Mouse (Mus musculus): Measurements from ENCODE around the gene Myadm. TPM values are rescaled to one million over a fixed set of nuclear protein-coding genes. Genes with fewer than 3 reads are reported as not detected.

Myadm gene
- total RNA-seq, 4 experiments from 2014 or later, result 11.7 to 19.2 (median 14.7) TPM

DNA sequence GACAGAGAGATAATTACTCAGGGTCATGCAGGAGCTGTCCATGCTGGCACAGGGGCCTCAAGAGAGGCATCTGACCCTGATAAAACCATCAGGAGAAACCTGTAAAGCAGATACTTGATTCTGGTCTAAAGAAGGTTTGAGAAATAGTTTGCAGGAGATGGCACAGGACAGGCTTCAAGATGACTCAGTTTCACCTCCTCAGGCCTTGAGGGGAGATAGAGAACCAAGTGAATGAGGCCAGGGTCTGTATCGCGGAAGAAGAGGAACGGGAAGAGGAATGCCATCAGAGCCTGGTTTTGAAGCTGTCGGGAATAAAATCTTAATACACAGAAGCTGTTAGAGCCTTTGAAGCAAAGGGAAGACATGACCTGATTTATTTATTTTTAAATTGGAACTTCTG is 28.8 kb downstream of the Myadm start:
- no peak for DNase-seq (ENCODE audit: low spot score in 2 of 2)

DNA sequence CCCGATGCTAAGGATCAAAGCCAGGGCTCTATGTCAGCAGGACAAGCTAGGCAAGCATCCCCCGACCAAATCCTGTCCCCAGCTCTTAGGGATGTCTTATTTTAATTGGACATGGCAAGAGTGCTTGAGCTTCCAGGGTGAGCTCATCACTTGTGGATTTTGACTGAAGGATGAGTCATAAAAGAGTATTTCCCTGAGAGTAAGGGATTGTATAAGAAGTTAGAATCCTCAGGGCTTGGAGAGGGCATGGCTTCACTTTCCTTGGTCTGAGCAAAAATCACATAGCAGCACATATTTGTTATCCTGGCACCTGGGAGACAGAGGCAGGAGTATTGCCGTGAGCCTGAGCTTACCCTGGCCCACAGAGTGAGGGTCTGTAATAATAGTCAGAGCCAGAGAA is 32.0 kb downstream of the Myadm start:
- no peak for DNase-seq (ENCODE audit: low spot score in 2 of 2)

DNA sequence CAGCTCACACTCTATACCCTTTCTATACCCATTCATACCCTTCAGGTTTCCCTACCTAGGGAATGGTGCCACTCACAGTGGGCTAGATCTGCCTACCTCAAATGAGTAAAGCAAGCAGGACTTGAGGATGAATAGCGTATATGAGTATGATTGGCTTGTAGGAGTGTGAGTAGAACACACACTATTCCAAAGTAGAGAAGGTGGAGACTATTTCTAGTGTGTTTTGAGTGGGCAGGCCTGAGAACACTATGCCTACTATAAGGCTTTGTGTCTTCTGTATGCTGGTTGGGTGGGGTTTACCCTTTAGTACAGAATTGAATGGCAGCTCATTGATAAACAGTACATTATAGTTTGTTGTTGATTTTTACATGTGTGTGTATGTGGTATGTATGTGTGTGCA is 34.9 kb downstream of the Myadm start:
- DNase-seq (ENCODE audit: low spot score in 2 of 2), result no peak

DNA sequence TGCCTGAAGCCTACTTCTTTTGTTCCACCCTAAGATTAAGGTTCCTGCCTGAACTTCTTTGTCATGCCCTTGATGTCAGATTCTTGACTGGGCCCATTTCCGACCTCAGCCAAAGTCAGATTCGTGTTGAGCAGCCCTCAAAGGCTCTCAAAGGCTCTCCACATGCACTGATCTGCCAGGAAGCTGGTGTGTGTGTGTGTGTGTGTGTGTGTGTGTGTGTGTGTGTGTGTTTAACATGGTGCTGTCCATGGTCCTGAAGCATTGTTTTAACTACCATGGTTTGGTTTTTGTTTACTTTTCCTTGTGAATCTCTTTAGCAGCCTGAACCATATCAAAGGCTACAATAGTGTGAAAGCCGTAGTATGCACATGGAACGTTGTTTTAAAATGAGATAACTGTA is 39.1 kb downstream of the Myadm start:
- DNase-seq (ENCODE audit: low spot score in 2 of 2), result no peak

DNA sequence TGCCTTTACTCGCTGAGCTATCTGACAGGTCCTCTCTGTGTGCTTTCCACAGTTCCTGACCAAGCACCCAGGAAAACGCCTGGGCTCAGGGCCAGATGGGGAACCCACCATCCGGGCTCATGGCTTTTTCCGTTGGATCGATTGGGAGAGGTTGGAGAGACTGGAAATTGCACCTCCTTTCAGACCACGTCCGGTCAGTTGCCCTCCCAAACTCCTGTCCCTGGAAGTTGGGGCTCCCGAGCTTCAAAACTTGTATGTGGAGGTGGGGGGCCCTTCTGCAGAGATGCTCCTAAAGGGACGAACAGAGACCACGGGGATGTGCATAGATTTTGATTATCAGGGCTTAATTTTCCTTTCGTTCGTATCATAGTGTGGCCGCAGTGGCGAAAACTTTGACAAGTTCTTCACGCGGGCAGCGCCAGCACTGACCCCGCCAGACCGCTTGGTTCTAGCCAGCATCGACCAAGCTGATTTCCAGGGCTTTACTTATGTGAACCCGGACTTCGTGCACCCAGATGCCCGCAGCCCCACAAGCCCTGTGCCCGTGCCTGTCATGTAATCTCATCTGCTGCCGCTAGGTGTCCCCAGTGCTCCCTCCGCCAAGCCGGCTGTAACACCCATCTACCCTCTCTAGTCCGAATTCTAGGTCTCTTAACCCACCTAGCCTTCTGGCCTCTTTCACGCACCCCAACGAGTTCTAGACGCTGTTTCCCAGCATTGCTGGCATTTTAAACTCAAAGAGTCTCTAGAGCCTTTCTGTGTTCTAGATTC is 41.1 kb downstream of the Myadm start:
- DNase-seq (ENCODE audit: low spot score in 2 of 2), result peak; percentile 50 to 54

DNA sequence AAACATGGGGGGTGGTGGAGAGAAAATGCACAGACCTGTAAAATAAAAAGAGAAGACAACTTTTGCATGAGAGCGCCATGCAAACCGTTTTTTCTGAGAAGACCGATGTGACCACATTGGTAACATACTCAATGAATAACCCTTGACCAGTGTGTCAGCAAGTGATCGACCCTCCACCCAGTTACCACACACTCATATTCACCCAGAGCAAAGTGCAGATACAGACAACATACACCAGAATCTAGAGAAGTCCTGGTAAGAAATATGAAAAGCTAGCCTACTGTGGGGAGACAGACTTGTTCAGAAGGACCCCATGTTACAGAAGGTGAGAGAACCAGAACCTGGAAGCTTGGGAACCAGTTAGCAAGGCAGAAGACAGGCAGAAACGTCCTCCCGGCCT is 42.3 kb downstream of the Myadm start:
- no peak for DNase-seq (ENCODE audit: low spot score in 2 of 2)

DNA sequence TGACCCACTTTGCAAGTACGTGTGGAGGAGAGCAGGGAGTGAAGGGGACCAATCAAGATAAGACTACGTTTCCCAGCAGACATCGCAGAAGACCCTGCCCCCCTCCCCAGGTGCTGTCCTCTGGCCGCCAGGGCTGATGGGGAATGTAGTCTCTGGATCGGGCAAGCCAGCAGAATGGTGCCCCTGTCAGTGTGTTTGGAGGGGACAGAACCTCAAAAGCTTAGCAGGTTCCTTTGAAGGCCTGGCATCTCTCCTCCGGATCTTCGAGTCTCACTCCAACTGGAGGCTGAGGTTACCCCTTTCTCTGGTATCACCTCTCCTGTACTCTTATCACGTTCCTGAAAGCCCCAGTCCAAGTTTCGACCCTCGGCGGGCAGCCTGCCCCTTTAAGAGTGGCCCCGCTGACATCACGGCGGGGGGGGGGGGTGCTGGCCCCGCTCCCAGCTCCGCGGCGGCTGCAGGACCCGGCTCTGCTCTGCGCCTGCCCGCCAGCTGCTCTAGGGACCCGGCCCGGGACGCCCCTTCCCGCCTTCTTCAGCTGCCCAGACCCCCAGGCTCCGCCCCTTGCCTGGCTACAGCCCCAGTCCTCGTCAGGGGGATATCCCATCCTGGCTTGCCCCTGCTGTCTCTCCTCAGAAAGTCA is 42.8 kb downstream of the Myadm start:
- peak; percentile 45 to 59 for DNase-seq (ENCODE audit: low spot score in 2 of 2)

DNA sequence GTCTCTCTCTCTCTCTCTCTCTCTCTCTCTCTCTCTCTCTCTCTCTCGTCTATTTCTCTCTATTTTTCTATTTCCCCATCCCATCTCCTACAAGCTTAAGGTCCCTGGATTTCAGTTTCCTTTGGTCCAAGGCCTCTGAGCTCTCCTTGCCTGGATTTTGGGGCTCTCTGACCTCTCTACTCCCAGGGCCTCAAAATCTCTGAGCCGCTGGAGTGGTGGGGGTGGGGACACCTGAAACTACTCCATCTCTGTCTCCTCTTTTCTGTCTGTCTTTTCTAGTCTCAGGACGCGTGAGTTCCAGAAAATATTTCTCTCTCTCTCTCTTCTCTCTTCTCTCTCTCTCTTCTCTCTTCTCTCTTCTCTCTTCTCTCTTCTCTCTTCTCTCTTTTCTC is 43.3 kb downstream of the Myadm start:
- DNase-seq (ENCODE audit: low spot score in 2 of 2), result no peak

DNA sequence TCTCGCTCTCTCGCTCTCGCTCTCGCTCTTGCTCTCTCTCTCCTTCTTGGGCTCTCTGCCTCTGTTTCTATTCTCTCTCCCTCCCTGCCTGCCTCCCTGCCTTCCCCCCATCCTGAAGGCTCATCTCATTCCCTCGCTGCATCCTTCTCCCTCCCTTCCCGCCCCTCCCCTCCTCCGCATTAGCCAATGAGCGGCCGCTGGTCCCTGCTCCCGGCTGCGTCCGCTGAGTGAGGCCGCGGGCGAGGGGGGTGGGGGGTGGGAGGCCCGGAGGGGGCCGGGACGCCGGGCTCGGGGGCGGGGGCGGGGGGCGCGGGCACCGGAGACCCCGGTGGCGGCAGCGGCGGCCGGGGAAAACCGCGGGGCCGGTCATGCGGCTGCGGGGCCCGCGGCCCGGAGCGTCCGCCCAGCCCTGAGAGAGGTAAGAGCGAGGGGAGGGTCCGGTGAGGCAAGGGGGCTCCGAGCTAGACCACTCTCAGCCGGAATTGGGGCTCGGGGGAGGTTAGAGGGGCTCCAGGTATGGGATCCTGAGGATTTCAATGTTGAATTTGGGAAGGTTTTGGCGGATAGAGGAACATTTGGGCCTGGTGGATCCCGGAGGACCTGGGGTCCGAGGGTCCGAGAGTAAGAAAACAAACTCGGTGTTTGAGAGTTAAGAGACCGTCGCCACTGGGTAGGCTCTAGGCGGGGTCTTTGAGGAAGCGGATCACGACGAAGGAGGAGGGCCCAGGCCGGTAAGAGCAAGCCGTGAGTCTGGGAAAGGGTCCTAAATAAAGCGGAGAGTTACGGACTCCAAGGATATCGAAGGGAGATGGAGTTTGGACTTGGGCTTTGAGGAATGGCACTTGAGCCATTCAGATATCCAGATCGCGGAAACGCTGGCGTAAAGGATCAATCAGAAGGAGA is 44.0 kb downstream of the Myadm start, which contains the start of gene Cacng7:
Gene Cacng7 (plus strand): TSS at position 337 of the 903 bp plus-strand sequence.
- DNase-seq (ENCODE audit: low spot score in 2 of 2), result no peak

DNA sequence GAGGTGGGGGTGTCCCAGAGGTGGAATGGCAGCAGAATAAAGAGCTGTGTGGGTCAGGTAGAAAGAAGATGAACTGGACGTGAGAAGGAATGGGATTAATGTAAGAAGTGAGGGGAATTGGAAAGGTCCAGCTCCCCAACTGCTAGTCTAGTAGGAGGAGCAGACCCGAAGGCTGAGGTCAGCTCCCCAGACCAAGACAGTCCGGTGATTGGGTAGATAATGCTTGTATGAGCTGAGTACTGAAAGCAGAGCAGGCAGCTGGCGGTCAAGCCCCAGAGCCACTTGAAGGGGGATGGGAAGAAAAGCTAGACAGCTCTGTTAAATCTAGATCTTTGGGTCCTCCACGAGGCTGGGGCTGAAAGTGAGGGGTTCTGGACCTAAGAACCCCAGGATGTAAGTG is 44.7 kb downstream of the Myadm start:
- no peak for DNase-seq (ENCODE audit: low spot score in 2 of 2)

DNA sequence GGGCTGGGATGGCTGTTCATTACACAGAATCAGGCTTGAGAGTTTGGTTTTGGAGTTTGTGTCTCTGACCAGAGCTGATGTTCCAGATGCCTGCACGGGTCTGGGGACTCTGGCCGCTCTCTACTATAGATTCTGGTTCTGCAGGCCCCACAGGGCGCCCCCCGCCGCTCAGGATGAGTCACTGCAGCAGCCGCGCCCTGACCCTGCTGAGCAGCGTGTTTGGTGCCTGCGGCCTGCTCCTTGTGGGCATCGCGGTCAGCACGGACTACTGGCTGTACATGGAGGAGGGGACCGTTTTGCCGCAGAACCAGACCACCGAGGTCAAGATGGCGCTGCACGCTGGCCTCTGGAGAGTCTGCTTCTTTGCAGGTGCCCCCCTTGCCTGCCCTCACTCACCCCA is 47.5 kb downstream of the Myadm start:
- no peak for DNase-seq (ENCODE audit: low spot score in 2 of 2)

DNA sequence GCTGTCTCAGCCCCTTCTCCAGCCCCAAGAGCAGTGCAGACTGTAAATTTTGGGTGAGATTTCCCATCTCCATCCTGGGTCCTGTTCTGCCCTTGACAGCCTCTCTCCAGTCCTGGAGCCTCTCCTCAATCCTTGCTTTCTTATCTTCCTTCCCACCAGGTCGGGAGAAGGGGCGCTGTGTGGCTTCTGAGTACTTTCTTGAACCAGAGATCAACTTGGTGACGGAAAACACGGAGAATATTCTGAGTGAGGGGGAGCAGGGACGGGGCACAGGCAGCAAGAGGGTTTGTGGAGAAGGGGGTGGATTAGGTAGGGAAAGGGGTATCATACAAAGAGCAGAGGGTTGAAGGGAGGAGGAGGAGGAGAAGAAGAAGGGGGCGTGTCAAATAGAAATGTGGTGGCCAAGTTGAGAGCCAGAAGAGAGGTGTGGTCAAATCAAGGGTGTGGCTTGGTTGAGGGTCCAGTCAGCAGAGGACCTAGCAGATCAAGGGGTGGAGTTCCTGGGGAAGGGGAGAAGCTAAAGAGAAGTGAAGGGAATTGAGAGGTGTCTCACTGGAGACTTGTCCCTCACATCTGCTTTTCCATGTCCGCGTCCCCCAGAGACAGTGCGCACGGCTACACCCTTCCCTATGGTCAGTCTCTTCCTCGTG is 49.5 kb downstream of the Myadm start:
- DNase-seq (ENCODE audit: low spot score in 2 of 2), result no peak

DNA sequence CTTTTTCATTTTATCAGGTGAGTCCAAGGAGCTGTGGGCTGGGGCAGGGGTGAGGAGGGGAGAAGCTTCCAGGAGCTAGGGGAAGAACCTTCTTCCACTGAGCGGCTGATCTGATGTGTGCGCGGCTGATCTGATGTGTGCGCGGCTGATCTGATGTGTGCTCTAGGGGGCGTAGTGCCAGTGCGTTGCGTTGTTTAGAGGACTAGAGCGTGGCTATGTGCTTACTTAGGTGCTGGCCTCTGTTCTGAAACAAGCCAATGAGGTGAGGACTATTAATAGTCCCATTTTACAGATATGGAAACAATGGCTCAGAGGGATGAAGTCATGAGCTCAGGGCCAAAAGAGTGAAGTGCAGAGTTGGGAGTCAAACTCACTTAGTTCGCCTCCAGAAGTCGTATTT is 50.1 kb downstream of the Myadm start:
- no peak for DNase-seq (ENCODE audit: low spot score in 2 of 2)

DNA sequence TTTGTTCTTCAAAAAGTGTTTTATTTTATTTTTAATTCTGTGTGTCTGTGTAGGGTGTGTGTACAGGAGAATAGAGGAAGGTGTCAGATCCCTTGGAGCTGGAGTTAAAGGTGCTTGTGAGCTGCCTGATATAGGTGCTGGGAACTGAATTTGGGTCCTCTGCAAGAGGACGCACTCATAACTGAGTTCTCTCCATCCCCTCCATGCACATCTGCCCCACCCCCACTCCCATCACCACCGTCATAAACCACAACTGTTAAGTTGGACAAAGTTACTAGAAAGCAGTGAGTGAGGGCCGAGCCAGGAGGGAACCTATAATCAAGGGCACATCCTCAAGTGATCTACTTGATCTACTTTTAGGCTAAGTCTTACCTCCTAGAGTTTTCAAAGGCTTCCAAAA is 55.0 kb downstream of the Myadm start:
- no peak for DNase-seq (ENCODE audit: low spot score in 2 of 2)

DNA sequence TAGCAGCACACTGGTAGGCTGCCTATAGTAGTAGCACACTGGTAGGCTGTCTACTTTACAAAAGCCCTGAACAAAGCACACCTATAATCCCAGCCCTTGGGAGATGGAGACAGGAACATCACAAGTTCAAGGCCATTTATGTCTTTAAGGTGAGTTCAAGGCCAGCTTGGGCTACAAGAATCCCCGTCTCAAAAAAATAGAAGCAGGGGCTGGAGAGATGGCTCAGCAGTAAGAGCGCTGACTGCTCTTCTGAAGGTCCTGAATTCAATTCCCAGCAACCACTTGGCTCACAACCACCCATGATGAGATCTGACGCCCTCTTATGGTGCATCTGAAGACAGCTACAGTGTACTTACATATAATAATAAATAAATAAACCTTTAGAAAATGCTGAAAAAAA is 56.4 kb downstream of the Myadm start:
- no peak for DNase-seq (ENCODE audit: low spot score in 2 of 2)

DNA sequence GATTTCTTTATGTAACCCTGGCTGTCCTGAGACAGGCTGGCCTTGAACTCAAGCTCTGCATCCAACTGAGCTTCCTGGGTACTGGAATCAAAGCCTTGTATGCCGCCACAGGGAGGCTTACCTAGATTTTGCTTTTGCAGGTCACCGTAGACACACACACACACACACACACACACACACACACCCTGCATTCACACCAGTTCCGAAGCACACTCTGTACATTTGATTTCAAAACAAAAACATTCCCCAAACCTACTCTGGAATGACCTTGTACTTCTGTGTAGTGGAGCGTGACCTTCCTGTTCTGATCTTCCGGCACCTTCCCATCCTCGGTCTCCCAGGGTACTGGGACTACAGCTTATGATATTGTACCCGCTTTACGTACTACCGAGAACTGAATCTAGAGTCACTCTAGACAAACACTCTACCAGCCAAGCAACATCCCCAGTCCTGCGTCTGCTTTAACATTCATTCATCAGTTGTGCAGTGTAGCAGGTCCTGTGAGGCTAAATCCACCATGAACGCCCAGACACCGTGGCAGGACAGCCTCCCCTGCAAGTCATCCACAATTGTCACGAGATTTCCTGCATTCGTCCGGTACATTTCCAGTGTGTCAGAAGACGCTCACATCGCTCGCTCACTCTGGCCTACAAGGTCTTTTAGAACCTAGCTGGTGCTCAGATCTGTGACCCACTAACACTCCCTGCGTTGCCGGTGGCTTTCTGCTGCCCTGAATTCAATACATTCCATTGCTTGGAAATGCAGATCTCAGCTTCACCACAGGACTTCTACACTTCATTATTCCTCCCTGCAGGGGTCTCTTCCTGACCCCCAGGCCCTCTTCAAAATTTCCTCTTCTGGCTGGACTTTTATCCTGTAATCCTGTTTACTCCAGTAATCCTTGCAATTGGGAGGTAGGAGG is 58.7 kb downstream of the Myadm start:
- no peak for DNase-seq (ENCODE audit: low spot score in 2 of 2)

DNA sequence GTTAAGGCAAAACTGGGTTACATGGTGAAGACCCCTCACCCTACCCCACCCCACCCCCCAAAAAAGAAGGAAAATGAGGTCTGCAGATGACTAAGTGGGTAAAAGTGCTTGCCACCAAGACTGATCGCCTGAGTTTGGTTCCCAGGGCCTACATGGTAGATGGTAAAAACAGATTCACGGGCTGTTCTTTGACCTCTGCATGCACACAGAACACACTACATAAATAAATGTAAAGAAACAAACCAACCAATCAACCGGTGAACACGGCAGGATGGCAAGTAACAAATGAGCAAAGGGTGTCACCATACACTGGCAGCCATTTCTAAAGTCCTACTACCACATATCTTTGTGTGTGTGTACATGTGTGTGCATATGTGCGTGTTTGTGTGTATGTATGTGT is 59.4 kb downstream of the Myadm start:
- no peak for DNase-seq (ENCODE audit: low spot score in 2 of 2)

DNA sequence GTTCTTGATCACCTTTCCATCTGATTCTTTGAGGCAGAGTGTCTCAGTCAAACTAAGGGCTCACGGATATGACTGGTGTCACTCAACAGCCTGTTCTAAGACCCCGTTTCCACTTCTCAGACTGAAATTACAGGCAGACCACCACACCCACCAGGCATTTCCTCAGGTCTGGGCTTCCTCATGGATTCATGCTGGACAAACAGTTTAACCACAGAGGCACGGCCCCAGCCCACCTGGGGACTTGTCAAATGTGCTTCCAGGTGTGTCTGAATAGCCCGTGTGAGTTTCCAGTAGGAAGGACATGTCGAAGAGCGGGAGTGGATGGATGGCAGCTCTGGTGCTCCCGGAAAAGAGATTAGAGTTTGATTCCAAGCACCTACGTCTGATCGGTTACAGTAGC is 60.9 kb downstream of the Myadm start:
- DNase-seq (ENCODE audit: low spot score in 2 of 2), result no peak
